Mouse (Mus musculus): ENCODE data around the gene Dlg2.

DNA sequence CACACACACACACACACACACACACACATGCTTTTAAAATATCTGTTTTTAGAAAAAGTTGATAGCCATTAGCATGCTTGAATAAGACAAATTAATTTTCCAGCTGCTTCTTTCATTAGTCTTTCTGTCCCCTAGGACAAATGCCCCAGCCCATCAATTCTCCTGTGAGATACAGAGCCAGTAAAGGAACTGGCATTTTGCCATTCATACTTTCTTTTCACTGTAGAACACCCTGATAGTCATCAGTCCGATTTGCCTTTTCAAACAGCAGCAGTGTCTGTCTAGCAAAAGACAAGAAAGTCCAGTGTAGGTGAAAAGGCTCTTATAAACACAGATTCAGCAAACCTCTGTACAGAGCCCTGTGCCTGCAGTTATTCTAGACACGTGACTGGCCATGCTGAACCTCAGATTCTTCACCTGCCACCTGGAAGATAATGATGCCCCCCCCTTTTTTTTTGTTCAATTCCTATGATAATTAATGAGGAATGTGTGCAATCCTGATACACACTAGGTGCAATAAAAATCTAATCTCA lies 685.2 kb downstream of the Dlg2 start:
- TF ChIP-seq GATA1 (IDR thresholded peaks at IDR 0.05; ENCODE audit: borderline replicate concordance, low read length) (no peak), FLI1 (IDR thresholded peaks at IDR 0.05; ENCODE audit: low read length) (no peak)
